Mouse (Mus musculus): Measurements from ENCODE around the gene Cnih4. TPM values are rescaled to one million over a fixed set of nuclear protein-coding genes. Genes with fewer than 3 reads are reported as not detected.

Cnih4 gene
- polyA plus RNA-seq, 1 experiment: 71.8 TPM

DNA sequence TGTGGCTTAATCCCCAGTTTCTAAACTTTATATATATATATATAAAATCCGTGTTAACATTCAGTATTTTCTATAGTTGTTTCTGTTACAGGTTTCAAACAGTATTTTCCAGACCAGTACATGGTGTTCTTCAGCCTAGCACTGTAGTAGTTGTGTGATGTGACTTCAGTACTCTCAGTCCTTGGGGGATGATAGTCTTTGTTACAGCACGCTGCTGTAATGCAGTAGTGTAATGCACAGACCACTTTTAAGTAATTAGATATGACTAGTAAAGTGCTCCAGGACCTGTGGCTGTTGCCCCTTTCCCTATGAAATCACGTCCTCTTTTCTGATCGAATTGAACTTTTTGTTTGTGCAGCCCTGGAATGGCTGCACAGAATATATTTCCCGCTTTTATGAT lies 7.0 kb downstream of the Cnih4 start:
- H3K27ac ChIP-seq (replicated peaks; ENCODE audit: low read depth, low read length): no peak overlapping the region
- peak overlapping the region; percentile 91 for H3K4me3 ChIP-seq (ENCODE audit: insufficient read depth, low read depth, low read length)

DNA sequence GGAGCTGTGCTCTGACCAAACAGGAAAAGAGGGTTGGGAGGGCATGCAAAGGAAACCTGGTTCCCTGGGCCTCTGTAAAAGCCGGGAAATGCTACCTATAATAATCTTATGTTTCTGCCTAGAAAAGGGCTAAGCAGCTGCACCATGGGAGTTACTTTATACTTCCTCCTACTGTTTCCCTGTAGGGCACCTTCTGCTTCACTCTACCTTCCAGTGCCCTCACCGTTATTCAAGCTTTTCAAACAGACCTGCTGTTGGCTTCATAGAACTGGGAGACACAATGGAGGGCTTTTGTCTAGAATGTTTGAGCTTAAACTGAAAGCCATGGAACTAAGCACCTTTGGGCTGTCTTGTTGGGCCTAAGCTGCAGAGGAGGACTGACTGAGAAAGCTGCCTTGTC lies 23.3 kb downstream of the Cnih4 start:
- no peak overlapping the region for H3K4me3 ChIP-seq (ENCODE audit: insufficient read depth, low read depth, low read length)
- H3K4me1 ChIP-seq (ENCODE audit: control insufficient read depth, insufficient read depth, insufficient read length, low read length): no peaks in the 10 kb centered on the region
- H3K27ac ChIP-seq (replicated peaks; ENCODE audit: low read depth, low read length): no peak overlapping the region

More for the DNA sequence above, 7.0 kb downstream of the Cnih4 start:
- H3K4me1 ChIP-seq (ENCODE audit: control insufficient read depth, insufficient read depth, insufficient read length, low read length): no peaks in the 10 kb centered on the region

DNA sequence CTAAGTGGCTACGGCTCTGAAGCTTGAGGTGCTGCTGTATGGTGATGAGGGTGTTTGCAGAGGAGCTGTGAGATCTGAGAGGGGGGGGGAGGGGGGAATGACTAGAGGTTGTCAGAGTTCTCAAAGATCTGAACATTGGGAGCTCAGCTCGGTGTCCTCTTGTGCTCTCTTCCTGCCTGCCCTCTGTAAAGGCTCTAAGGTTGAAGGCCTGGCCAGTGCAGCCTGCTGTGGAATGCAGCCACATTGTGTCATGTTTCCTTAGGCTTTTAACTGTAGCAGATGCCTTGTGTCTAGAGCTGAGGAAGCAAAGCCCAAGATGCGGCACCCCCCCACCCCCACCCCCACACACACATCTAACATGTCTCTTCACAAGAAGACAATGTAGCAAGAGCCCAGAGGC lies 23.9 kb downstream of the Cnih4 start:
- Histone ChIP-seq H3K4me1 (ENCODE audit: control insufficient read depth, insufficient read depth, insufficient read length, low read length) (no peaks in the 10 kb centered on the region), H3K27ac (replicated peaks; ENCODE audit: low read depth, low read length) (no peak overlapping the region), H3K4me3 (ENCODE audit: insufficient read depth, low read depth, low read length) (no peak overlapping the region)

DNA sequence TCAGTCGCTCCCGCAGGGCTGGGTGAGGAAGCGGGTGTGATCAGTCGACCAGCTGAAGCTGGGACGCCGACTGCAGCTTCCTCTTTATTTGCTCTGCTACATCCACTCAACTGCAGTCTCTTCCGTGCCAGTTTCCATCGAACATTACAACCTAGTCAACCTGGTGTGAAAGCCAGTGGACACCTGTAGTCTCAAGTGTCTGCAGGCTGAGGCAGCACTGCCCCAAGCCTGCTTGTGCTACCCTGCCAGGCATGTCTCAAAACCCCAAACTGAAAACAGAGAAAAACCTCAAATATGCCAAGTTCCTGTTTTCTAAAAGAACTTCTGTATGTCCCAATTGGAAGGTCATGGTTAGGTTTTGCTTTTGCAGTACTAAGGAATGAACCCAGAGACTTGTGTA lies 25.7 kb downstream of the Cnih4 start:
- H3K27ac ChIP-seq (replicated peaks; ENCODE audit: low read depth, low read length): peak overlapping the region; percentile 49
- no peaks in the 10 kb centered on the region for H3K4me1 ChIP-seq (ENCODE audit: control insufficient read depth, insufficient read depth, insufficient read length, low read length)
- peak overlapping the region; percentile 39 for H3K4me3 ChIP-seq (ENCODE audit: insufficient read depth, low read depth, low read length)

DNA sequence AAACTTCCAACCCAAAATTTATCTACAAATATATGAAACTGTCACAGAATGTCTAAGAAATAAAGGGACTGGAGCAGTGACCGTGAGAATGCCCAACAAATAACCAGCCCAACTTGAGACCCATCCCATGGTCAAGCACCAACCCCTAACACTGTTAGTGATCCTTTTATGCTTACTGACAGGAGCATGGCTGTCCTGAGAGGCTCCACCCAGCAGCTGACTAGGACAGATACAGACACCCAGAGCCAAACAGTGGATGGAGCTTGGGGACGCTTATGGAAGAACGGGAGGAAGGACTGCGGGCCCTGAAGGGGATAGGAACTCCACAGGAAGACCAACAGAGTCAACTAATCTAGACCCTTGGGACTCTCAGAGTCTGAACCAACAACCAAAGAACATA lies 44.4 kb downstream of the Cnih4 start:
- no peak overlapping the region for H3K27ac ChIP-seq (replicated peaks; ENCODE audit: low read depth, low read length)
- no peaks in the 10 kb centered on the region for H3K4me1 ChIP-seq (ENCODE audit: control insufficient read depth, insufficient read depth, insufficient read length, low read length)
- no peak overlapping the region for H3K4me3 ChIP-seq (ENCODE audit: insufficient read depth, low read depth, low read length)

DNA sequence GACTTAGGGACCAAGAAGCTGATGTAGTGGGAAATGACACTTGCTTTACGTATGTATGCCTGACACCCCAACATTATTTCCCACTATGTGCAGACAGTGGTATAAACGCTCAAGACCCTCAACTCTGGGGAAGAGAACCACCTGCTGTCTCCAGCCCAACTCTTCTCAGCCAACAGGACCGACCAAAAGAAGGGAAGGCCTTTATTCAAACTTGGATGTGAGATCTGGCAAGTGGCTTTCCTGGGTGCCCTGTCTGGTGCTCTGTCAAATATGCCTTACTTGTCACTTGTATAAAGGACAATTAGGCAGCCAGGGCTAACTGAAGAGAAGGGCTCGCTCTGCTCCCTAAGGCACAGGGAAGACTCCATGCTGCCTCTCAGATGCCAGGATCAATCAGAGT lies 55.0 kb downstream of the Cnih4 start:
- Histone ChIP-seq H3K27ac (replicated peaks; ENCODE audit: low read depth, low read length) (no peak overlapping the region), H3K4me3 (ENCODE audit: insufficient read depth, low read depth, low read length) (no peak overlapping the region), H3K4me1 (ENCODE audit: control insufficient read depth, insufficient read depth, insufficient read length, low read length) (no peaks in the 10 kb centered on the region)

DNA sequence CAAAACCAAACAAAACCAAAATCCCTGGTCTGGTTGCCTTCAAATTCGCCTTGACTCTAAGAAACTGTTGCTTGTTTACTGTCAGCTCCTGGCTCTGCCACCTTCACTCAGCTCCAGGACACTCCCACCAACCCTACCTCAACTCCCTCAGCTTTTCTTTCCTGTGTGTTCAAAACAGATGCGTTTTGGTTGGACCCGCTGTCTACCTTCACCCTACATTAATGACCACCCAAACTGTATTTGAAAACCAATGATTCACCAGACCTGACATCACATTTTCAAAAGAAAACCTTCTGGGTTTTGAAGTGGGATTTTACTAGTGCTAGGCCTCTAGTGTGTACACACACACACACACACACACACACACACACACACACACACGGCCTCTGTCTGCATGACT lies 65.7 kb downstream of the Cnih4 start:
- Histone ChIP-seq H3K4me1 (ENCODE audit: control insufficient read depth, insufficient read depth, insufficient read length, low read length) (no peaks in the 10 kb centered on the region), H3K4me3 (ENCODE audit: insufficient read depth, low read depth, low read length) (peak overlapping the region; percentile 82), H3K27ac (replicated peaks; ENCODE audit: low read depth, low read length) (peak overlapping the region; percentile 50)

DNA sequence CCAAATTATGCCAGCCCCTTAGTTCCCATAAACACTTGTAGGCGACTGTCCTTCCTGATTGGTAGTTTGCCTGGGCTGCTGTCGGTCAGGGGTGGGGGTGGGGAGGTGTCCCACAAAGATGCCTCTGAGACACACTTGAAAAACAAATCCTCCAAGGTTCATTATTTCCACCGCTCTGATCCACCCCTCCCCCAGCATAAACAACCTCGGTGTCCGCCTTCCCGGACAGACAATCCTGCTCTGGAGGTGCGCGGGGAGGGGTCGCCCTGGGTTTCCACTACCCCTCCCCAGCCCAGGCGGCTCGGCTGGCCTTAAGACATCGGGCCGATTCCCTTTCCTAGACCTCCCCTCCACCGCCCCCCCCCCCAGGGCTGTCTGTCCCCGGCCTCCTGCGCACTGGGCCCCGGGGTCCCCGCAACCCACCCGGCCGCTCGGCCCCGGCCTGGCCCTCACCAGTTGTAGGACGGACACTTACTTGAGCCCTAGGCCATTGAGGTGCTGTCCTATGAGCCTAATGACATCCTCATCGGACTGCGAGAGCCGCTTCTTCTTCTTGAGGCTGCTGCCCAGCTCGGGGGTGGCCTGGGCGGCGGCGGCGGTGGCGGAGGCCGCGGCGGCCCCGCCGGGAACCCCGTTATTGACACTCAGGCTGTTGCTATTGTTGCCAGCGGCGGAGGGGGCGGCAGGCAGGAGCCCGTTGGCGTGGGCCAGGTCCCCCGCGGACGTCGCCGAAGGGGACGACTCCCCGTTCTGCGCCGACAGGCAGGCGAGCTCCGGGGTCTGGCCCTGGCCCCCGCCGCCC lies 66.3 kb downstream of the Cnih4 start:
- Histone ChIP-seq H3K4me1 (ENCODE audit: control insufficient read depth, insufficient read depth, insufficient read length, low read length) (no peaks in the 10 kb centered on the region), H3K4me3 (ENCODE audit: insufficient read depth, low read depth, low read length) (peak overlapping the region; percentile 82), H3K27ac (replicated peaks; ENCODE audit: low read depth, low read length) (peak overlapping the region; percentile 81)

DNA sequence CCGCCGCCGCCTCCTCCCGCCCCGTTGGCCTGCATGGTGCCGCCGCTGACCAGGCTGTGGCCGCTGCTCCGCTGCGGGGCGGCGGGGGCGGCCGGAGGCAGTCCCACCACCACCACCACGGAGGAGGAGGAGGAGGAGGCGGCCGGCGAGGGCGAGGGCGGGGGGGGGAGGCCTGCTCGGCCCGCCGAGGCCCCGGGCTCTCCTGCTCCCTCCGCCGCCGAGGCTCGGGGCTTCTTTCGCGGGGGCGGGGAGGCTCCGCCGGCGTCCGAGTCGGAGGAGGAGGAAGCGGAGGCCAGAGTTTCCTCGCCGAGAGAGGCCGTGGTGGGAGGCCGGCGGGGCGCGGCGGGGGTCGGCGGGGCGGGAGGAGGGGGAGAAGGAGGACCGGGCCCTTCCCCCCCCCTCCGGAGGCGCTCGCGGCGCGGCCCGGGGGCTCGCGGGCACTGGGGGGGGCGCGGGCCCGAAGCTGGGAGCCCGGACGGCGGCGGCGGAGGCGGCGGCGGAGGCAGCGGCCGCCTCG lies 67.0 kb downstream of the Cnih4 start:
- H3K27ac ChIP-seq (replicated peaks; ENCODE audit: low read depth, low read length): peak overlapping the region; percentile 85
- H3K4me3 ChIP-seq (ENCODE audit: insufficient read depth, low read depth, low read length): peak overlapping the region; percentile 82
- no peaks in the 10 kb centered on the region for H3K4me1 ChIP-seq (ENCODE audit: control insufficient read depth, insufficient read depth, insufficient read length, low read length)

DNA sequence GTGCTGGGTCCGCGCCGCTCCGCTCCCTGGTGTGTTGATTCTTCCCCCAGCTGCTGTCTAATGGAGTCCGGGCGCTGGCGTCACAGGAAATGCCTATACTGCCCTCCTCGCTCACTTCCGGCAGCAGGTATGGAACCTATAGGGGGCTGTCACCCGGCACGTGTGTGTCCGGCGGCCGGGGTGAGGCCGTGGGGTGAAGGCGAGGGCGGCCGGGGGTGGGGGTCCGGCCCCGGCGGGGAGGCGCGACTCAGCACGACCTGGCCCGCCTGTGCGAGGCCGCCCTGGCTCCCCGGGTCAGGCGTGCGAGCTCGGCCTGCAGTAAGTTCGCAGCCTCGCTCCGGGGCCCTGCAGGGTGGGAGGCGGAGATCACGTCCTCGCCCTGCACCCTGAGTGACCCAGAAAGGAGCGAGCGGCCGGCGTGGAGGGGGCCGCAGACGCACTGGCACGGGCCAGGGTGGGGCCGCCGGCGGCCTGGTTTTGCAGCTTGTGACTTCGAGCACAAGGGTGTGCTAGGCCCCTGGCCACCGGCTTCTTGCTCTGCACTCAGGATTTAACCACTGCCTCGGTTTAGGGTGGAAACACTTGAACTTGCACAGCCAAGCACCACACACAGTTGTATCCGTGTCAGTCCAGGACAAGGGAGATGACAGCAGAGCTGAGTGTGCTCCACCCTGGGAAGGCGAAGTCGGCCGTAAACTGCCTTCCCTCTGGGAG lies 67.6 kb downstream of the Cnih4 start, which contains the start of gene Wdr26:
Gene Wdr26, minus strand, starts transcription at position 82 of the 714 bp plus-strand sequence.
- Histone ChIP-seq H3K4me3 (ENCODE audit: insufficient read depth, low read depth, low read length) (peak within 1 kb of the TSS; percentile 82), H3K4me1 (ENCODE audit: control insufficient read depth, insufficient read depth, insufficient read length, low read length) (no peaks in the 10 kb centered on the region), H3K27ac (replicated peaks; ENCODE audit: low read depth, low read length) (peak within 1 kb of the TSS; percentile 85)

DNA sequence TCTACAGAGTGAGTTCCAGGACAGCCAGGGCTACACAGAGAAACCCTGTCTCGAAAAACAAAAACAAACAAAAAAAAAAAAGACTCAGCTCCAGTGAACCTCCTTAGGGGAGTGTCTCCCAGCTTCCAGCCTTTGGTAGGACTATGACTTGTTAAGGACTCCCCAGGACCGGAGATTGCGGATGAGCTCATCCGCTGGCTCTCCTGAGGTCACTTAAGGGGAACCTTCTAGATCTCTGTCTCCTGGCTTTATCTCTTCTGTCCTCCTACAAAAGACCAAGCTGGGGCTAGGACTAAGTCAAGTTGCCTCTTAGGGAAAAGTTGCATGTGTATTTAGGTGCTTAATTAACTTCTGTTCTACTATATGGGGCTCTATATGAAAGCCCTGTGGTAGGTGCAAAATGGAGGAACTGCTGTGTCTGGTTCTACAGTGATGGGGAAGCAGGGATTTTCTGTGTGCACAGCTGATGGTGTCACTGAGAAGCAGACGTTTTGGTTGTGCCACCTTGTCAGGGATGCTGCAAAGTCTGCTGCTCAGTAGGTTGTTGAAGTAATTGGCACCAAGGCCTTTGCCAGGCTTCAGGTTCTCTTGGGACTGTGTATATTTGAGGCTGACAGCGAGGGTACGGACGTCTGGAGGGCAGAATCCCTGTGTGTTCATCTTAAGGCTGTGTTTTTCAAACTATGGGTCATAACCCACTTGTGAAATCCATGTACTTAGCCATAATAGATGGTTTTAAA lies 70.0 kb downstream of the Cnih4 start:
- H3K4me3 ChIP-seq (ENCODE audit: insufficient read depth, low read depth, low read length): no peak overlapping the region
- H3K27ac ChIP-seq (replicated peaks; ENCODE audit: low read depth, low read length): no peak overlapping the region
- no peaks in the 10 kb centered on the region for H3K4me1 ChIP-seq (ENCODE audit: control insufficient read depth, insufficient read depth, insufficient read length, low read length)

DNA sequence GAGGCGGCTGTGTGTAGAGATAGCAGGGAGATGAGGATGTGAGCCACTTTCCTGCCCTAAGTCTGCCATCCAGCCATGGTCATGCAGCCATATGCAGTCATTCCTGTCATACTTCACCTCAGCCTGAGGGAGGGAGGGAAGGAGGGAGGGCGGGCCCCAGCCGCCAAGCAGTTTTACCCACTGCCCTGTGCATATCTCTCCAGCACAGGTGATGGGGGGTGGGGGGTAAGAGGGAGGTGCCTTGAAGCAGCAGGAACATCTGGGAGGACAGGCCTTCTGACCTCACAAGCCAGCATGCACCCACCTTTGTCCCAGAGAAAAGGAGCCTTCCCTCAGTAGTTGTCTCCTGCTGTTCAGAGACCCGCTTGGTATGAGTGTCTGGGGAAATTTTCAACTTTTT lies 71.8 kb downstream of the Cnih4 start:
- H3K27ac ChIP-seq (replicated peaks; ENCODE audit: low read depth, low read length): no peak overlapping the region
- no peak overlapping the region for H3K4me3 ChIP-seq (ENCODE audit: insufficient read depth, low read depth, low read length)
- H3K4me1 ChIP-seq (ENCODE audit: control insufficient read depth, insufficient read depth, insufficient read length, low read length): no peaks in the 10 kb centered on the region
